Mouse (Mus musculus): ENCODE data around the gene Myom1.

GRCm38 (mm10) chr17:71027186-71027585 lies 24.8 kb downstream of the Myom1 start:
- TF ChIP-seq POLR2A (IDR thresholded peaks at IDR 0.05; ENCODE audit: low read depth, low read length) (no peak), CTCF (IDR thresholded peaks at IDR 0.05; ENCODE audit: extremely low read depth, insufficient read depth, insufficient read length, insufficient replicate concordance) (no peak)

Data from spleen, adult 2 months (tissue).